Mouse (Mus musculus) lung, adult 10 weeks (tissue): ENCODE results near the gene Vmn2r110. TPM values are rescaled to one million over a fixed set of nuclear protein-coding genes. Genes with fewer than 3 reads are reported as not detected.

Experiments
- polyA plus RNA-seq: library from polyadenylated mRNA; stranded (reverse); fragments of 350-450 nt; fragmentation: Illumina TruSeq; extraction: RNeasy Lipid Tissue Mini Kit (QIAGEN cat#74804); gene quantifications from one replicate; pipeline ENCODE4 v1.2.3, GENCODE M21; 2014; ENCODE audit warnings: low read depth, low replicate concordance; ENCODE audit not compliant: insufficient read depth

Gene Vmn2r110
- not detected for polyA plus RNA-seq

GRCm38 (mm10) chr17:20596323-20596722 is at the start of gene Vmn2r110:
Gene Vmn2r110 (minus strand): TSS chr17:20596423.

GRCm38 (mm10) chr17:20624777-20625176 is 28.6 kb upstream of the Vmn2r110 start, which contains the start of gene Fpr-rs3:
Gene Fpr-rs3 (minus strand): TSS chr17:20624877.

GRCm38 (mm10) chr17:20564656-20565055 is 31.6 kb downstream of the Vmn2r110 start, which contains the start of gene Vmn2r109:
Gene Vmn2r109 (minus strand): TSS chr17:20564756.

Other genes with a start within 250 kb of the Vmn2r110 start
- not detected for gene Vmn1r224, start 182.3 kb downstream of the Vmn2r110 start, polyA plus RNA-seq
- gene Vmn2r108, start 115.1 kb downstream of the Vmn2r110 start, polyA plus RNA-seq: not detected
- gene Vmn1r225, start 98.3 kb downstream of the Vmn2r110 start, polyA plus RNA-seq: not detected
- gene Vmn2r109, start 31.7 kb downstream of the Vmn2r110 start, polyA plus RNA-seq: not detected
- not detected for gene Fpr-rs3, start 28.5 kb upstream of the Vmn2r110 start, polyA plus RNA-seq
- gene Vmn1r226, start 86.4 kb upstream of the Vmn2r110 start, polyA plus RNA-seq: not detected
- gene Vmn1r227, start 133.4 kb upstream of the Vmn2r110 start, polyA plus RNA-seq: not detected
- not detected for gene Vmn1r228, start 189.7 kb upstream of the Vmn2r110 start, polyA plus RNA-seq
- gene Vmn1r229, start 215.1 kb upstream of the Vmn2r110 start, polyA plus RNA-seq: not detected
- gene Vmn1r230, start 244.0 kb upstream of the Vmn2r110 start, polyA plus RNA-seq: not detected